Mouse (Mus musculus): ENCODE data around the gene Gm28305.

GRCm38 (mm10) chr9:104106930-104107329 lies 66.5 kb downstream of the Gm28305 start:
- no peak for TF ChIP-seq CTCF (IDR thresholded peaks at IDR 0.05; ENCODE audit: low read depth)
- TF ChIP-seq EP300 (IDR thresholded peaks at IDR 0.05; ENCODE audit: low read depth): no peak
